Mouse (Mus musculus) brown adipose tissue, adult 24 weeks (tissue): ENCODE data around the gene Srp54c. TPM values are rescaled to one million over a fixed set of nuclear protein-coding genes. Genes with fewer than 3 reads are reported as not detected.

Source experiments
- H3K27ac ChIP-seq: fragments of 200-500 bp; replicated peaks from 2 replicates; pipeline ENCODE4 v1.5.1; 2012; ENCODE audit warnings: low read depth, mild to moderate bottlenecking, low read length
- H3K4me1 ChIP-seq: fragments of 200-500 bp; 2 replicates; pipeline ENCODE4 v1.6.1; 2012; ENCODE audit warnings: low read length, mixed read lengths; ENCODE audit not compliant: control insufficient read depth, insufficient read depth, insufficient read length
- H3K4me3 ChIP-seq: fragments of 200-500 bp; 2 replicates; pipeline ENCODE4 v1.5.1; 2012; ENCODE audit warnings: low read depth, mild to moderate bottlenecking, low read length, moderate library complexity; ENCODE audit not compliant: insufficient read depth
- polyA plus RNA-seq: library from polyadenylated mRNA; stranded (reverse); fragments of >200 nt; gene quantifications from 2 replicates; pipeline ENCODE4 v1.2.4, GENCODE M21; 2012; ENCODE audit not compliant: missing spikeins, insufficient read depth, insufficient read length

Gene Srp54c
- polyA plus RNA-seq, 1 experiment: 92.8 TPM

- H3K4me3 ChIP-seq: peak overlapping the region; percentile 87
- peaks cover 8% of the 10 kb centered on the region; the same call in 1 of the 2 replicates for H3K4me1 ChIP-seq
- H3K27ac ChIP-seq: peak overlapping the region; percentile 98; the same call in 1 of the 2 replicates
These were observed 71.7 kb downstream of the Srp54c start for GRCm38 (mm10) chr12:55301472-55302300.

- Histone ChIP-seq H3K27ac (peak within 1 kb of the TSS; percentile 98), H3K4me1 (peaks cover 8% of the 10 kb centered on the region; the same call in 1 of the 2 replicates), H3K4me3 (peak within 1 kb of the TSS; percentile 87)
These were observed 72.8 kb downstream of the Srp54c start, which contains the start of gene Ppp2r3c for GRCm38 (mm10) chr12:55302485-55303441. Gene Ppp2r3c (minus strand): TSS chr12:55302998.

- no peak overlapping the region for H3K27ac ChIP-seq
- H3K4me3 ChIP-seq: no peak overlapping the region
- peaks cover 4% of the 10 kb centered on the region; the same call in 1 of the 2 replicates for H3K4me1 ChIP-seq
These were observed 76.4 kb downstream of the Srp54c start for GRCm38 (mm10) chr12:55306371-55306770.

- H3K27ac ChIP-seq: no peak overlapping the region
These were observed 77.6 kb downstream of the Srp54c start for GRCm38 (mm10) chr12:55307566-55307965.

GRCm38 (mm10) chr12:55308731-55309130 lies 78.8 kb downstream of the Srp54c start:
- no peaks in the 10 kb centered on the region for H3K4me1 ChIP-seq
- no peak overlapping the region for H3K27ac ChIP-seq
- no peak overlapping the region for H3K4me3 ChIP-seq

More at GRCm38 (mm10) chr12:55307566-55307965, 77.6 kb downstream of the Srp54c start:
- H3K4me1 ChIP-seq: no peaks in the 10 kb centered on the region
- H3K4me3 ChIP-seq: no peak overlapping the region

GRCm38 (mm10) chr12:55309501-55309900 lies 79.5 kb downstream of the Srp54c start:
- H3K4me1 ChIP-seq: no peaks in the 10 kb centered on the region
- H3K27ac ChIP-seq: no peak overlapping the region
- H3K4me3 ChIP-seq: no peak overlapping the region

- Histone ChIP-seq H3K27ac (no peak overlapping the region), H3K4me3 (no peak overlapping the region), H3K4me1 (peaks cover 4% of the 10 kb centered on the region; the same call in 1 of the 2 replicates)
These were observed 81.9 kb downstream of the Srp54c start for GRCm38 (mm10) chr12:55311841-55312240.

Other genes with a start within 250 kb of the Srp54c start
- gene Gm20403, start 243.6 kb upstream of the Srp54c start, polyA plus RNA-seq: not detected in 2 replicates
- gene Baz1a, start 215.8 kb upstream of the Srp54c start, polyA plus RNA-seq: 3.6 and 6.3 TPM in 2 replicates
- gene 2700097O09Rik, start 150.1 kb upstream of the Srp54c start, polyA plus RNA-seq: 9.1 and 11.2 TPM in 2 replicates
- gene Srp54a, start 149.9 kb upstream of the Srp54c start, polyA plus RNA-seq: 82.3 and 86.5 TPM in 2 replicates
- gene Fam177a, start 105.7 kb upstream of the Srp54c start, polyA plus RNA-seq: 19.3 and 21.7 TPM in 2 replicates
- gene Srp54b, start 75.1 kb upstream of the Srp54c start, polyA plus RNA-seq: 15.7 and 18.4 TPM in 2 replicates
- gene 1700047I17Rik2, start 30.6 kb upstream of the Srp54c start, polyA plus RNA-seq: 14.5 TPM in 1 of 2 replicates, not detected in the other
- gene 1110008L16Rik, start 69.4 kb downstream of the Srp54c start, polyA plus RNA-seq: 11.8 and 16.0 TPM in 2 replicates
- 13.2 and 21.5 TPM in 2 replicates for gene Ppp2r3c, start 72.8 kb downstream of the Srp54c start, polyA plus RNA-seq
- gene Psma6, start 154.1 kb downstream of the Srp54c start, polyA plus RNA-seq: 251 and 340 TPM in 2 replicates